Mouse (Mus musculus): ENCODE data around the gene Sh2b1. TPM values are rescaled to one million over a fixed set of nuclear protein-coding genes. Genes with fewer than 3 reads are reported as not detected.

Sh2b1 gene
- 60.3 and 67.9 TPM in 2 replicates for polyA plus RNA-seq (2012; rRNA removed)

GRCm38 (mm10) chr7:126474993-126475581 lies at the start of gene Sh2b1:
Sh2b1 (minus strand) TSS chr7:126475424.

GRCm38 (mm10) chr7:126503273-126503878 lies 28.2 kb upstream of the Sh2b1 start, which contains the start of gene Atxn2l:
Atxn2l (minus strand) TSS chr7:126503437.

GRCm38 (mm10) chr7:126487052-126487483 lies 11.8 kb upstream of the Sh2b1 start, which contains the start of gene Tufm:
Tufm (plus strand) TSS chr7:126487361.

GRCm38 (mm10) chr7:126463004-126463403 lies 12.2 kb downstream of the Sh2b1 start, which contains the start of gene Atp2a1:
Atp2a1 (minus strand) TSS chr7:126463108.

GRCm38 (mm10) chr7:126428631-126429502 lies 46.4 kb downstream of the Sh2b1 start, which contains the start of gene Rabep2:
Rabep2 (plus strand) TSS chr7:126428759.

Other genes starting within 250 kb of the Sh2b1 start
- gene Sbk1, start 202.8 kb downstream of the Sh2b1 start, polyA plus RNA-seq (2012; rRNA removed) = 16.6 and 16.8 TPM in 2 replicates
- gene Lat, start 105.9 kb downstream of the Sh2b1 start, polyA plus RNA-seq (2012; rRNA removed) = 5.2 and 7.9 TPM in 2 replicates
- gene Spns1, start 98.0 kb downstream of the Sh2b1 start, polyA plus RNA-seq (2012; rRNA removed) = 118 and 182 TPM in 2 replicates
- gene Nfatc2ip, start 78.7 kb downstream of the Sh2b1 start, polyA plus RNA-seq (2012; rRNA removed) = 4.3 and 5.7 TPM in 2 replicates
- 3.8 and 5.0 TPM in 2 replicates for gene Cd19, start 60.5 kb downstream of the Sh2b1 start, polyA plus RNA-seq (2012; rRNA removed)
- gene Rabep2, start 46.7 kb downstream of the Sh2b1 start, polyA plus RNA-seq (2012; rRNA removed) = 35.6 and 37.0 TPM in 2 replicates
- gene Atp2a1, start 12.3 kb downstream of the Sh2b1 start, polyA plus RNA-seq (2012; rRNA removed) = 0.32 TPM in 1 of 2 replicates, not detected in the other
- gene Tufm, start 11.9 kb upstream of the Sh2b1 start, polyA plus RNA-seq (2012; rRNA removed) = 145 and 155 TPM in 2 replicates
- gene Atxn2l, start 28.0 kb upstream of the Sh2b1 start, polyA plus RNA-seq (2012; rRNA removed) = 213 and 246 TPM in 2 replicates
- 88.8 and 109 TPM in 2 replicates for gene Eif3c, start 91.0 kb upstream of the Sh2b1 start, polyA plus RNA-seq (2012; rRNA removed)
- 2.0 and 2.6 TPM in 2 replicates for gene Apobr, start 109.5 kb upstream of the Sh2b1 start, polyA plus RNA-seq (2012; rRNA removed)
- 87.2 and 116 TPM in 2 replicates for gene Cln3, start 110.4 kb upstream of the Sh2b1 start, polyA plus RNA-seq (2012; rRNA removed)
- gene Il27, start 119.5 kb upstream of the Sh2b1 start, polyA plus RNA-seq (2012; rRNA removed) = 0.15 TPM in 1 of 2 replicates, not detected in the other
- gene Nupr1, start 155.4 kb upstream of the Sh2b1 start, polyA plus RNA-seq (2012; rRNA removed) = 137 and 141 TPM in 2 replicates
- gene Sgf29, start 173.9 kb upstream of the Sh2b1 start, polyA plus RNA-seq (2012; rRNA removed) = 61.1 and 76.7 TPM in 2 replicates
- gene Sult1a1, start 201.0 kb upstream of the Sh2b1 start, polyA plus RNA-seq (2012; rRNA removed) = 267 and 274 TPM in 2 replicates
- gene Bola2, start 220.0 kb upstream of the Sh2b1 start, polyA plus RNA-seq (2012; rRNA removed) = 64.6 and 66.5 TPM in 2 replicates
- 36.8 and 37.9 TPM in 2 replicates for gene Slx1b, start 220.4 kb upstream of the Sh2b1 start, polyA plus RNA-seq (2012; rRNA removed)
- 84.8 and 89.6 TPM in 2 replicates for gene Coro1a, start 232.4 kb upstream of the Sh2b1 start, polyA plus RNA-seq (2012; rRNA removed)

Measured in colon, adult 2 months (tissue).